ENCODE assay signal across 8 mouse cellular contexts in genomic region chr14:7791532-7792159, GRCm38 (mm10). TPM values are rescaled to one million over a fixed set of nuclear protein-coding genes. Genes with fewer than 3 reads are reported as not detected.
DNase-seq lines count a peak whose midpoint lies in the region; ATAC-seq lines count a peak whose summit lies in the region.

Gene Gm26661 (plus strand): TSS chr14:7791587.

- no peaks in the 10 kb centered on the region for H3K36me3 ChIP-seq in embryonic facial prominence, embryonic 10.5 days (replicated peaks)
- H3K36me3 ChIP-seq in heart, embryonic 12.5 days = no peaks in the 10 kb centered on the region
- H3K36me3 ChIP-seq in liver, embryonic 15.5 days (replicated peaks) = no peaks in the 10 kb centered on the region
- no peaks in the 10 kb centered on the region for H3K36me3 ChIP-seq in neural tube, embryonic 11.5 days (ENCODE audit: control insufficient read depth, insufficient read depth, low read length)

- peak within 1 kb of the TSS; percentile 79 for H3K4me2 ChIP-seq in heart, embryonic 12.5 days
- peak within 1 kb of the TSS; percentile 51 for H3K4me2 ChIP-seq in liver, embryonic 15.5 days
- H3K4me2 ChIP-seq in neural tube, embryonic 11.5 days (ENCODE audit: low read depth) = peak within 1 kb of the TSS; percentile 71

- H3K4me3 ChIP-seq in embryonic facial prominence, embryonic 10.5 days = peak within 1 kb of the TSS; percentile 55
- peak within 1 kb of the TSS; percentile 41 for H3K4me3 ChIP-seq in heart, embryonic 12.5 days
- H3K4me3 ChIP-seq in liver, embryonic 15.5 days (replicated peaks) = peak within 1 kb of the TSS; percentile 29
- H3K4me3 ChIP-seq in neural tube, embryonic 11.5 days (ENCODE audit: low read depth, low read length) = peak within 1 kb of the TSS; percentile 30

- H3K4me1 ChIP-seq in embryonic facial prominence, embryonic 10.5 days = peaks cover 12% of the 10 kb centered on the region
- 0 out of 2 replicates have a peak, but pooled peaks cover 2% of the 10 kb centered on the region for H3K4me1 ChIP-seq in heart, embryonic 12.5 days (replicated peaks)
- no peaks in the 10 kb centered on the region for H3K4me1 ChIP-seq in liver, embryonic 15.5 days (replicated peaks)
- peaks cover 5% of the 10 kb centered on the region; the same call in 1 of the 2 replicates for H3K4me1 ChIP-seq in neural tube, embryonic 11.5 days (ENCODE audit: control insufficient read depth, insufficient read depth, low read length)

- H3K9ac ChIP-seq in heart, embryonic 12.5 days = no peak within 1 kb of the TSS
- no peak within 1 kb of the TSS for H3K9ac ChIP-seq in liver, embryonic 15.5 days
- H3K9ac ChIP-seq in neural tube, embryonic 11.5 days (ENCODE audit: low read length) = peak within 1 kb of the TSS; percentile 45; the same call in 1 of the 2 replicates

- no peak within 1 kb of the TSS for H3K27ac ChIP-seq in embryonic facial prominence, embryonic 10.5 days (replicated peaks)
- no peak within 1 kb of the TSS for H3K27ac ChIP-seq in heart, embryonic 12.5 days (ENCODE audit: poor library complexity, severe bottlenecking)
- no peak within 1 kb of the TSS for H3K27ac ChIP-seq in liver, embryonic 15.5 days (replicated peaks)
- H3K27ac ChIP-seq in neural tube, embryonic 11.5 days (ENCODE audit: low read depth, low read length) = no peak within 1 kb of the TSS

- H3K9me3 ChIP-seq in embryonic facial prominence, embryonic 10.5 days = no peaks in the 10 kb centered on the region
- H3K9me3 ChIP-seq in heart, embryonic 12.5 days (replicated peaks) = no peaks in the 10 kb centered on the region
- H3K9me3 ChIP-seq in liver, embryonic 15.5 days (replicated peaks) = no peaks in the 10 kb centered on the region
- no peaks in the 10 kb centered on the region for H3K9me3 ChIP-seq in neural tube, embryonic 11.5 days (ENCODE audit: control insufficient read depth, low read length)

- peaks cover 27% of the 10 kb centered on the region for H3K27me3 ChIP-seq in embryonic facial prominence, embryonic 10.5 days (replicated peaks; ENCODE audit: low read depth, poor library complexity, severe bottlenecking)
- H3K27me3 ChIP-seq in heart, embryonic 12.5 days (replicated peaks) = no peaks in the 10 kb centered on the region; the same call in 1 of the 2 replicates
- H3K27me3 ChIP-seq in liver, embryonic 15.5 days = peaks cover 13% of the 10 kb centered on the region
- 0 out of 2 replicates have a peak, but pooled peaks cover 2% of the 10 kb centered on the region for H3K27me3 ChIP-seq in neural tube, embryonic 11.5 days (ENCODE audit: control insufficient read depth, insufficient read depth, low read length)

- DNase-seq in urinary bladder, postnatal 14 days (ENCODE audit: low spot score) = peak; percentile 70
- DNase-seq in urinary bladder, adult 2 months (ENCODE audit: low spot score) = no peak
- DNase-seq in embryonic facial prominence, embryonic 10.5 days (ENCODE audit: low spot score) = peak; percentile 80
- peak; percentile 82 for DNase-seq in kidney, adult 9 months
- DNase-seq in neural tube, embryonic 11.5 days (ENCODE audit: low spot score) = peak; percentile 74
- DNase-seq in telencephalon, adult 2 months (ENCODE audit: low read depth, low spot score) = peak; percentile 47

- whole genome bisulfite sequencing in embryonic facial prominence, embryonic 10.5 days = 2% methylated on average over 30 of the region's 30 CpGs
- 2% methylated on average over 30 of the region's 30 CpGs for WGBS in heart, embryonic 12.5 days
- 5% methylated on average over 30 of the region's 30 CpGs for WGBS in liver, embryonic 15.5 days (ENCODE audit: insufficient replicate concordance)
- WGBS in neural tube, embryonic 11.5 days = 1% methylated on average over 30 of the region's 30 CpGs

- peak; percentile 83 for ATAC-seq in heart, embryonic 12.5 days (ENCODE audit: insufficient number of reproducible peaks, low FRiP score)
- ATAC-seq in liver, embryonic 15.5 days (ENCODE audit: insufficient read depth) = no peak
- peak; percentile 77 for ATAC-seq in neural tube, embryonic 11.5 days (ENCODE audit: insufficient read depth, low FRiP score, low TSS enrichment)

RNA-seq across cellular contexts. Expression of gene Gm26661, which starts in this region (rescaled TPM):
- polyA plus RNA-seq in urinary bladder, adult 2 months (2012; rRNA removed) = not detected in 2 replicates
- not detected in 2 replicates for polyA plus RNA-seq in embryonic facial prominence, embryonic 10.5 days (2016; fragmentation: Nextera tagmentation; extraction: Ambion mirVana)
- not detected in 2 replicates for polyA plus RNA-seq in heart, embryonic 12.5 days (2016; fragmentation: Nextera tagmentation; extraction: Ambion mirVana)
- polyA plus RNA-seq in liver, embryonic 15.5 days (2015; fragmentation: Nextera tagmentation; extraction: Ambion mirVana) = not detected in 2 replicates
- not detected in 2 replicates for polyA plus RNA-seq in neural tube, embryonic 11.5 days (2014; fragmentation: Nextera tagmentation; extraction: Ambion mirVana)

Comparison
In these comparisons a context has a peak if more than half of its experiments do, and no peak if none do; other contexts are left out.
1. Peak in DNase-seq and H3K4me3 ChIP-seq in embryonic facial prominence, embryonic 10.5 days; RNA of the gene not detected or under 1 TPM.
2. Peak in ATAC-seq, H3K4me3 ChIP-seq and H3K4me2 ChIP-seq in heart, embryonic 12.5 days; RNA of the gene not detected or under 1 TPM.
3. Peak in DNase-seq, ATAC-seq, H3K4me3 ChIP-seq, H3K9ac ChIP-seq and H3K4me2 ChIP-seq in neural tube, embryonic 11.5 days; RNA of the gene not detected or under 1 TPM.